Mouse (Mus musculus): Measurements from ENCODE around the gene Unc13b.

DNA sequence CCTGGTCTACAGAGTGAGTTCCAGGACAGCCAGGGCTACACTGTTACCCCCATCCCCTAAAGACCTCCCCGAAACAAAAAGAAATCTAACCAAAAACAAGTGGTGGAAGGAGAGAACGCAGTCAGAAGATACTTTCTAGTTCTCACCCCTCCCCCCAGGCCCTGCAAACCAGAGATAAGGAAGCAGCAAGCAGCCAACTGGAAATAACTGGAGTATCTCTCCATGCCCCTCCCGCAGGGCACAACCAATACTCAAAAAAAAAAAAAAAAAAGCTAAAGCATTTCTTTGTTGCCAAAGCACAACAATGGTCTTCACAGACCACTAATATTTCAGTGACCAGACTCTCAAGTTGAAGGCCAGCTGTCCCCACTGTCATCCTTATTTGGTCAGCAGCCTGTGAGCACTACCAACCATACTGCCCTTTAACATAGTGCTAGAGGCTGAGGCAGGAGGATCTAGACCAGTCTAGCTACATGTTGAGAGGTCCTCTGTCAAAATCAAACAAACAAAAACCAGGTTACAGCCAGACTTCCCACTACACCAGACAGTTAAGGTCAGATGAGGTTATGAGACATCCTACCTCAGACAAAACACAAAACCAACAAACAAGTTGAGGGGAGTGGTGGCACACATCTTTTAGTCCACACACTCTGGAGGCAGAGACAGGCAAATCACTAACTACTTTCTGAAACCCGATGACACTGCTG lies 20.7 kb upstream of the Unc13b start:
- TF ChIP-seq TCF12 (IDR thresholded peaks at IDR 0.05; ENCODE audit: insufficient read depth, poor library complexity, severe bottlenecking) = no peak
- TF ChIP-seq E2F4 (IDR thresholded peaks at IDR 0.05; ENCODE audit: insufficient read depth) = no peak
- TF ChIP-seq POLR2A (IDR thresholded peaks at IDR 0.05; ENCODE audit: insufficient read length, low read depth) = no peak
- TF ChIP-seq MYOG (IDR thresholded peaks at IDR 0.05; ENCODE audit: control insufficient read depth in 1 of 3, insufficient read depth in 1 of 3, insufficient read length in 2 of 3, low read depth in 2 of 3) = peak in 2 of 3 experiments; percentile 13 to 36
- no peak for TF ChIP-seq USF1 (IDR thresholded peaks at IDR 0.05; ENCODE audit: low read depth)
- no peak for TF ChIP-seq CEBPB (IDR thresholded peaks at IDR 0.05; ENCODE audit: insufficient read depth, poor library complexity, severe bottlenecking)
- no peak for TF ChIP-seq MAX (IDR thresholded peaks at IDR 0.05; ENCODE audit: low read depth)
- TF ChIP-seq POLR2AphosphoS2 (IDR thresholded peaks at IDR 0.05; ENCODE audit: insufficient read length, low read depth) = no peak
- TF ChIP-seq MYOD1 (IDR thresholded peaks at IDR 0.05; ENCODE audit: control insufficient read depth in 1 of 3, insufficient read length in 2 of 3, low read depth in 2 of 3) = peak in 2 of 3 experiments; percentile 68 to 75
- TF ChIP-seq TCF3 (IDR thresholded peaks at IDR 0.05; ENCODE audit: insufficient read length, low read depth) = no peak
- peak; percentile 92 for TF ChIP-seq SRF (IDR thresholded peaks at IDR 0.05; ENCODE audit: control insufficient read depth, insufficient read length, low read depth)
